Mouse (Mus musculus): ENCODE data around the gene Nts. TPM values are rescaled to one million over a fixed set of nuclear protein-coding genes. Genes with fewer than 3 reads are reported as not detected.

Gene Nts
- 1.2 TPM in 1 of 2 replicates, not detected in the other for polyA plus RNA-seq (2012; rRNA removed; ENCODE audit: low replicate concordance)

GRCm38 (mm10) chr10:102490386-102490785 lies at the start of gene Nts:
TSS of gene Nts (minus strand) at chr10:102490486.

GRCm38 (mm10) chr10:102511807-102512461 lies 21.6 kb upstream of the Nts start, which contains the start of gene Rassf9:
TSS of gene Rassf9 (plus strand) at chr10:102512222.

Other genes starting within 250 kb of the Nts start
- 0.06 TPM in 1 of 2 replicates, not detected in the other for gene Rassf9, start 21.7 kb upstream of the Nts start, polyA plus RNA-seq (2012; rRNA removed; ENCODE audit: low replicate concordance)